Mouse (Mus musculus) hindbrain, postnatal 0 days (tissue): ENCODE measurements around the gene Foxd3. TPM values are rescaled to one million over a fixed set of nuclear protein-coding genes. Genes with fewer than 3 reads are reported as not detected.

Experiments used
- ATAC-seq: fragments of 200-750 bp; cut with Nextera tagmentation; 2 replicates; pipeline ENCODE4 v1.8.0; 2017; ENCODE audit warnings: mild to moderate bottlenecking, moderate TSS enrichment, moderate library complexity
- DNase-seq: peaks from one replicate; pipeline ENCODE4 v3.0.0-alpha.2; 2015; ENCODE audit warnings: low spot score
- H3K27ac ChIP-seq: fragments of 300-500 bp; sonication (generic); 2 replicates; pipeline ENCODE4 v1.5.1; 2014; ENCODE audit warnings: mild to moderate bottlenecking
- H3K27me3 ChIP-seq: fragments of 300-500 bp; sonication (generic); 2 replicates; pipeline ENCODE4 v1.6.1; 2014; ENCODE audit warnings: low read length, mixed read lengths; ENCODE audit not compliant: insufficient read depth
- H3K36me3 ChIP-seq: fragments of 300-500 bp; sonication (generic); 2 replicates; pipeline ENCODE4 v1.6.1; 2014; ENCODE audit warnings: low read length, mixed read lengths; ENCODE audit not compliant: insufficient read depth
- H3K4me1 ChIP-seq: fragments of 300-500 bp; sonication (generic); 2 replicates; pipeline ENCODE4 v1.6.1; 2014; ENCODE audit warnings: antibody characterized with exemption, low read length, mixed read lengths; ENCODE audit not compliant: insufficient read depth
- H3K4me2 ChIP-seq: fragments of 300-500 bp; sonication (generic); 2 replicates; pipeline ENCODE4 v1.6.1; 2014; ENCODE audit warnings: low read depth, mild to moderate bottlenecking, low read length, moderate library complexity, mixed read lengths
- H3K4me3 ChIP-seq: fragments of 300-500 bp; sonication (generic); 2 replicates; pipeline ENCODE4 v1.5.1; 2014; ENCODE audit warnings: low read length
- H3K9ac ChIP-seq: fragments of 300-500 bp; sonication (generic); replicated peaks from 2 replicates; pipeline ENCODE4 v1.6.1; 2014; ENCODE audit warnings: mild to moderate bottlenecking, low read length, moderate library complexity, mixed read lengths
- H3K9me3 ChIP-seq: fragments of 300-500 bp; sonication (generic); 2 replicates; pipeline ENCODE4 v1.6.1; 2016; ENCODE audit warnings: low read length, mixed read lengths
- CTCF ChIP-seq: IDR thresholded peaks from 2 replicates; pipeline ENCODE4 v1.5.1; 2016; ENCODE audit warnings: antibody characterized with exemption, control low read depth, low read depth
- WGBS: fragments of 180-500 bp; shearing (Covaris S2); extraction: QIAGEN DNeasy Blood & Tissue Kit; methylation state at CpG from one replicate; pipeline ENCODE4 v1.1.7; 2014; 5-methylcytosine and 5-hydroxymethylcytosine counted together
- polyA plus RNA-seq: library from polyadenylated mRNA; unstranded; fragments of >200 nt; fragmentation: Nextera tagmentation; extraction: Ambion mirVana; gene quantifications from 2 replicates; pipeline ENCODE4 v1.2.1, GENCODE M21; 2015
- total RNA-seq: library from RNA; depleted of rRNA; stranded (reverse); fragments of >200 nt; gene quantifications from 2 replicates; pipeline ENCODE4 v1.2.3, GENCODE M21; 2014; rRNA removed

Gene Foxd3
- total RNA-seq (5.3 and 8.1 TPM in 2 replicates), polyA plus RNA-seq (0.92 and 1.1 TPM in 2 replicates)

GRCm38 (mm10) chr4:99655937-99656604 lies at the start of gene Foxd3:
Gene Foxd3, plus strand, starts transcription at chr4:99656299.
- H3K4me3 ChIP-seq, result peak within 1 kb of the TSS; percentile 31
- 2% methylated on average over 62 of the region's 62 CpGs for WGBS
- H3K4me1 ChIP-seq, result no peaks in the 10 kb centered on the region
- H3K27ac ChIP-seq, result peak within 1 kb of the TSS; percentile 11; the same call in 1 of the 2 replicates
- H3K36me3 ChIP-seq, result no peaks in the 10 kb centered on the region
- DNase-seq (no peak), ATAC-seq (peak; percentile 18; the same call in 1 of the 2 replicates)
- peak within 1 kb of the TSS; percentile 38 for H3K4me2 ChIP-seq
- no peak within 1 kb of the TSS for H3K9ac ChIP-seq
- H3K27me3 ChIP-seq, result peaks cover 64% of the 10 kb centered on the region
- no peaks in the 10 kb centered on the region for H3K9me3 ChIP-seq
- no peak for TF ChIP-seq CTCF

GRCm38 (mm10) chr4:99612156-99612555 lies 43.9 kb upstream of the Foxd3 start:
- no peaks in the 10 kb centered on the region for H3K4me1 ChIP-seq
- no peak for TF ChIP-seq CTCF
- WGBS, result 83% methylated on average over 10 of the region's 10 CpGs
- DNase-seq, result no peak
- no peaks in the 10 kb centered on the region for H3K27me3 ChIP-seq
- no peak for ATAC-seq
- no peak overlapping the region for H3K4me2 ChIP-seq
- H3K9ac ChIP-seq, result no peak overlapping the region
- H3K9me3 ChIP-seq, result no peaks in the 10 kb centered on the region
- H3K36me3 ChIP-seq, result no peaks in the 10 kb centered on the region
- no peak overlapping the region for H3K4me3 ChIP-seq
- H3K27ac ChIP-seq, result no peak overlapping the region

GRCm38 (mm10) chr4:99612609-99613350 lies 43.3 kb upstream of the Foxd3 start:
- Histone ChIP-seq H3K4me1 (no peaks in the 10 kb centered on the region), H3K4me2 (no peak overlapping the region), H3K36me3 (no peaks in the 10 kb centered on the region), H3K4me3 (no peak overlapping the region), H3K9ac (no peak overlapping the region), H3K27me3 (no peaks in the 10 kb centered on the region), H3K27ac (no peak overlapping the region), H3K9me3 (no peaks in the 10 kb centered on the region)
- TF ChIP-seq CTCF, result no peak
- ATAC-seq (no peak), DNase-seq (no peak)
- WGBS, result 75% methylated on average over 12 of the region's 12 CpGs

- ATAC-seq, result no peak
Measured at GRCm38 (mm10) chr4:99626047-99626844, 29.9 kb upstream of the Foxd3 start.

GRCm38 (mm10) chr4:99627057-99627456 lies 29.0 kb upstream of the Foxd3 start:
- Histone ChIP-seq H3K4me2 (no peak overlapping the region), H3K4me1 (no peaks in the 10 kb centered on the region), H3K4me3 (no peak overlapping the region), H3K9ac (no peak overlapping the region), H3K27me3 (0 out of 2 replicates have a peak, but pooled peaks cover 10% of the 10 kb centered on the region), H3K36me3 (no peaks in the 10 kb centered on the region), H3K9me3 (no peaks in the 10 kb centered on the region), H3K27ac (no peak overlapping the region)
- WGBS, result 75% methylated on average over 13 of the region's 13 CpGs
- DNase-seq (no peak), ATAC-seq (no peak)
- TF ChIP-seq CTCF, result no peak

More at GRCm38 (mm10) chr4:99626047-99626844, 29.9 kb upstream of the Foxd3 start:
- 0 out of 2 replicates have a peak overlapping the region, but pooled peaks have one; percentile 11 for H3K4me3 ChIP-seq
- no peak overlapping the region for H3K9ac ChIP-seq
- H3K27me3 ChIP-seq, result 0 out of 2 replicates have a peak, but pooled peaks cover 10% of the 10 kb centered on the region
- H3K4me2 ChIP-seq, result peak overlapping the region; percentile 51
- no peak for TF ChIP-seq CTCF
- DNase-seq, result peak; percentile 59
- no peaks in the 10 kb centered on the region for H3K9me3 ChIP-seq
- H3K4me1 ChIP-seq, result no peaks in the 10 kb centered on the region
- H3K27ac ChIP-seq, result no peak overlapping the region
- H3K36me3 ChIP-seq, result no peaks in the 10 kb centered on the region
- 6% methylated on average over 21 of the region's 24 CpGs for WGBS

GRCm38 (mm10) chr4:99636038-99636437 lies 20.1 kb upstream of the Foxd3 start:
- no peaks in the 10 kb centered on the region for H3K27me3 ChIP-seq
- no peaks in the 10 kb centered on the region for H3K36me3 ChIP-seq
- 83% methylated on average over 4 of the region's 4 CpGs for WGBS
- ATAC-seq (no peak), DNase-seq (no peak)
- no peak overlapping the region for H3K9ac ChIP-seq
- no peaks in the 10 kb centered on the region for H3K4me1 ChIP-seq
- no peak overlapping the region for H3K4me2 ChIP-seq
- no peak overlapping the region for H3K4me3 ChIP-seq
- no peaks in the 10 kb centered on the region for H3K9me3 ChIP-seq
- no peak for TF ChIP-seq CTCF
- H3K27ac ChIP-seq, result no peak overlapping the region
